Mouse (Mus musculus) frontal cortex, adult 2 months (tissue): Measurements from ENCODE around the gene Gm20388. TPM values are rescaled to one million over a fixed set of nuclear protein-coding genes. Genes with fewer than 3 reads are reported as not detected.

ENCODE experiments used
- DNase-seq, 2 experiments: peaks; one replicate each; pipeline ENCODE4 v3.0.0; 2022; ENCODE audit warnings: low spot score in 1 of 2; ENCODE audit errors: extremely low spot score in 1 of 2
- polyA plus RNA-seq: library from polyadenylated mRNA; depleted of rRNA; stranded (reverse); fragments of >200 nt; gene quantifications from 2 replicates; pipeline ENCODE4 v1.2.3, GENCODE M21; 2012

Gene Gm20388
- polyA plus RNA-seq, 1 experiment, result 22.2 TPM

DNA sequence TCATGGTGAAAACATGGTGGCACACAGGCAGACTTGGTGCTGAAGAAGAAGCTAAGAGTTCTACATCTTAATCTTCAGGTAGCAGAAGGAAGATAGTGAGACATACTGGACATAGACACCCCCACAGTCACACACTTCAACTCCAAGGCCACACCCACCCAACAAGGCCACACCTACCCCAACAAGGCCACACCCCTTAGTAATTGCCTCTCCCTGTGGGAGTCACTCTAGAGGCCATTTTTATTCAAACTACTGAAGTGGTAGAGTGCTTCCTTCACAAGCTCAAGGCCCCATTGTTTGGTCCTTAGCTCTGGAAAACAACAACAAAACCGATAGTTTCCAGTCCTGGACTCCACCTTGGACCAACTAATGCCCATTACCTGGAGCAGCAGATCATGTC, 235.4 kb downstream of the Gm20388 start:
- DNase-seq, result no peak

DNA sequence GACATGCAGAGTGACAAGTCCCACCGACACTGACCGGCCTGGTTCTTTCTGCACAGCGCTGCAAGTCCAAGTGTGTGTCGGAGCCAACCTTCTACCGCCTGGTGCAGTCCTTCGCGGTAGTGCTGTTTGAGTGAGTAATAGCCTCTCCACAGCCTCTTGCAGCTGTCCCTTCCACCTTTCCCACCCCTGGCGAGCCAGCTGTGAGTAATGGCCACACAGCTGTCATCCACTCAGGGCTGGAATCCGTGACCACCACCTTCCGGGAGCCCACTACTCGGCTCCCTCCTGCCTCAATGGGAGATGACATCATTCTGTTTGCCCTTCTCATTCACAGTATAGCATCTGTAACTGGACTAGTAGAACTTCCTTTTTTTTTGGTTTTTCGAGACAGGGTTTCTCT, 239.4 kb downstream of the Gm20388 start:
- DNase-seq, result no peak

DNA sequence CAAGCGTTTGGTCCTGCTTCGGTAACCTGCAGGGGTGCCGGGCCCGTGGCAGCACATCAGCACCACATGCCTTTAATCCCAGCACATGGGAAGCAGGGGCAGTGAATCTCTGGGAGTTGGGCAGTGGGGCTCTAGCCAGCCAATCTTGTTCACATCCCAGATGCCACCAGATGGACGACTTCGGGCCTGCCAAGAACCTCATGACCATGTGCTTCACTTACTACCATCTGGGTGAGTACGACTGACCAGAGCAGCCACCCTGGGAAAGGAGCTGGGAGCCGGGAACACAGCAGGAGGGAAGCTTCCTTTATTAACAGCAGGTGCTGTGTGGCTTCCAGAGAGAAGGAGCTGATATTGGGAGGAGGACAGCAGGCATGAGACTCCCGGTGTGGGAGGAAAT, 240.5 kb downstream of the Gm20388 start:
- no peak for DNase-seq

DNA sequence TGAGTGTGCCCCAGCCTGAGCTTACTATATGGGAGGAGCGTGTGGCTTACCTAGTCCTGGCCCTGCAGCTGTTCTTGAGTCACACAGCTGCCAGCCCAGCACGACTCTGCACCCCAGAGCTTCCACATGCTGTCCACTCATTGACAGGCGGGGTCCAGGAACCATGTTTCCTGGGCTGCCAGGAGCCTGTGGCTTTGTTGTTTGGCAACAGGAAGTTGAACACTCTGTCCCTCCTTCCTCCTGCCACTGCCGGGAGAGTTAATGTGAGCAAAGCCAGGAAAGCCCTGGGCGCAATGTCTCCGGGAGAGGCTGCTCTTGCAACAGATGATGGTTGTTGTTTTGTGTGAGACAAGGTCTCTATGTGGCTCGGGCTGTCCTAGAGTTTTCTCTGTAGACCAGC, 242.0 kb downstream of the Gm20388 start:
- DNase-seq, result no peak

DNA sequence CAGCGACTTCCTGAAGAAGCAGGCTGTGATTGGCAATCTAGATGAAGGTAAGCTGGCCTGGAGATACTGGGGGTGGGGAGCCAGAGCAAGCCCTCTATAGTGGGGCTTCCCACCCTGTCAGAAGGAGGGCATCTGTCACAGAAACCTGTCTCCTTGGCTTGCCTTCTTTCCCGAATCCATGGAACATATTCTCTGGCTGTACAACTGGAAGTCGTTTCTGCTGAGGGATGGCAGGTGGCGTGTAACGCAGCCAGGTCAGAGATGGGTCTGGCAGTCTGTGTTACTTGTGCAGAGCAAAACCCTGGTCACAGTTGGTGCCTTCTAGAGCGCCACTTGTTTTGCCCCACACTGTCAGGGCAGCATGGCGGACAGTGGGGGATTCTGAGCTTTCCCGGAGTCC, 249.7 kb downstream of the Gm20388 start:
- DNase-seq, result no peak

DNA sequence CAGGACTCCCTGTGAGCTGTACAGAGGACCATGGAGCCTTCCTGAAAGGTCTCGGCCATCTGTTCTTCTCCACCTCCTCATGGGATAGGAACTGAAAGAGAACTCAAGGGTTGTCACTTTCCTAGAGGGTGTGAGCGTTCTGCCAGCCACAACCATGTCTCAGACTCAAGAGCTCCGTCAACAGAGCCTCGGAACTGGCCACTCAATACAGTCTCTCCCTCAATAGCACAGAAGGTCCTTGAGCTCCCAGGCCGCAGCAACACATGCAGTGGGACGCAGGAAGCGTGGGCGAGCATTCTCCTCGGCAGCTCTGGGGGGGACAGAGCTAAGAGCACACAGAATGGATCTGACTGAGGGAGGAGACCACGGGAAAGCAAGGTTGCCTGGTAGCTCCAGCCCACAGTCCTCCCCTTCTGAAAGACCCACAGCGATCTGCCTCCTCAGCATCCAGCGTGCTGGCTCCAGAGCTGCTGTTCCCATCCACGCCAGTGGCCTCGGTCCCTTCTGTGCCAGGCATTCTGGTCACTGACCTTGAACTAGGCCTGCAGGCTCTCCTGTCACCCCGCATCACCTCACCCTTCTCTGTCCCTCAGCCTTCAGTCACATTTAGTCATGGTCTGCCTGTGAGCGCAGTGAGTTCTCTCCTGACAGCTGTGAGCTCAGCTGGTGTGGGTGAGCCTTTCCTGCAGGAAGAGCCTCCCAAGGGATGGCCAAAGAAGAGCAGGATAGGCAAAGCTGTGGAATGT, 251.2 kb downstream of the Gm20388 start:
- peak in 1 of 2 experiments; percentile 39 for DNase-seq

DNA sequence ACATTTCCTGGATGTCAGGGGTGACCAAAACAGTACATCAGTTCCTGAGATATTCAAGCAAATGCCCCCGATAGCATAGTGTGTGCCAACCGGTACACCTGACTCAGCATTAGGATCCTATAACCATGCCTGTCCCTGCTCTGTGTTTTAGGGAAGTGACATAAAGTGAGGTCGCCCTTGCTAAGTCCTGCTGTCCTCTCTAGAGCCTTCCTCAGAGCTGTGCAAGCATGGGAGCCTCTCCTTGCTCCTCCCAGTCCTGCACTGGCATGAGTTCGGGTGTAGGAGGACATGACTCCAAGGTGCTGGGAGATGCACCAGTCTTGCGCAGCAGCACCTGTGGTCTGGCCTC, 251.7 kb downstream of the Gm20388 start:
- no peak for DNase-seq

DNA sequence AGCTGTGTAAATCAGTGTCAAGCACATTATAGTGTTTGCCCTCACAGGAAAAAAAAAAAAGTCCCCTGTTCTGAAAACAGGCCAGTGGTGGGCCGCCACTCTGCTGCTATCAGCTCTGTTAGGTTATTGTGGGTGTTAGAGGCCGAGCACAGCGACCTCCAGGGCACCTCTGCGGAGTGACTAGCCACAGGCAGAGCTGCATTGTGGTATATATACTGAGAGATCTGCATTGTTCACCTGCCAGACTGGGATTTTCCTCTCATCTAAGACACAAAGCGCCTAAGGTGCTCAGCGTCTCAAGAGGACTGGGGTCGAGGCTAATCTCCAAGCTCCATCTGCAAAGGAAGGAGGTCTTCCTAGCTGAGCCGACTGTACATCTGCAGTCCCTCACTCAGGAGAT, 252.7 kb downstream of the Gm20388 start:
- no peak for DNase-seq

DNA sequence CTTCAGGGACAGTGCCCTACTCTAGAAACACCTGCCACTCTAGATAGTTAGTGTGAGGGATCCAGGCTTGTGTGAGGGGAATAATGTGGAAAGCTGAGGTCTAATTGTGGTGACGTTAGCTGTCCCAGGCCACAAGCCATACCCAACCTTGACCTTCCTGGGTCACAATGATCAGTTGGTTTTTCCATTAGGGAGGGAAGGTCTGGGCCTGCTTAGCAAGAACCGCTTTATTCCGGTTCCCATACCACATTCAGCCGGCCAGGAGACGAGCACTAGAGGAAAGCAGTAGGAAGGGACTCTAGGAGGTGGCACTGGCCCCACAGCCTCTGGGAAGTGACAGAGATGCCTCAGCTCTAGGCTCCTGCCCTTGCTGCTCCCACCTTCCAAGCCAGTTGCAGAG, 253.4 kb downstream of the Gm20388 start:
- no peak for DNase-seq

DNA sequence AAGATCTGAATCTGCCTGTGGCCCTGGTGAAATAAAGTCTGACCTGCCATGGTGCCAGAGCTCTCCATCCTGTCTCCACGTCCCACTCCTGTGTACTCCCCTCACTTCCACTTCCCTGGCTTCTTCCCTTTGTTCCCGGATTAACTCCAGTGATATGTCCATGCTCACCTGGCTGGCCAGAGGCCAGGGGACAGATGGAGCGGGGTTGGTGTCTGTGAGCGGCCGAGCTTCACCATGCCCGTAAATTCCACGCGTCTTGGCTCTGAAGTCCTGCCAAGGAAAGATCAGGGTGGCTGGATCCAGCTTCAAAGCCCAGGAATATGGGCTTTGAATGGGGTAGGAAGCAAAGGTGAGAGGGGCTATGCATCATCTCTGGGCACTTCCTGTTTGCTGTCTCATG, 256.5 kb downstream of the Gm20388 start:
- DNase-seq, result no peak

DNA sequence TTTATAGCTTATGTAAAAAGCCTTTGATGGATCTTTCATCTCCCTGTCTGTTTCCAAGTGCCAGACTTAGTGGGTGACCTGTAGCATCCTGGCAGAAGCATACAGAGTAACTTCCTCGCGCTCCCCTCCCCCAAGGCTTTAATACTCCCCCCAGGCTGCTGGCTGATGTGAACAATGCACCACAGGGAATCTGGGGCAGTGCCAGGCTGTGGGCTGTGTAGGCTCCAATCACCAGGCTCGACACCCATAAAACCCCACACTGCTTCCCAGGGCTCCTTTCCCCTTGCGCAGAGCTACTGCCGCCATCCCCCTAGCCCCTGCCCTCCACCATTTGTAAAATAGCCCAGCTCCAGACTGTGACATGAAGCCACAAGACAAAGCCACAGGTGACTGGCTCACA, 257.2 kb downstream of the Gm20388 start:
- DNase-seq, result peak in 1 of 2 experiments; percentile 68

DNA sequence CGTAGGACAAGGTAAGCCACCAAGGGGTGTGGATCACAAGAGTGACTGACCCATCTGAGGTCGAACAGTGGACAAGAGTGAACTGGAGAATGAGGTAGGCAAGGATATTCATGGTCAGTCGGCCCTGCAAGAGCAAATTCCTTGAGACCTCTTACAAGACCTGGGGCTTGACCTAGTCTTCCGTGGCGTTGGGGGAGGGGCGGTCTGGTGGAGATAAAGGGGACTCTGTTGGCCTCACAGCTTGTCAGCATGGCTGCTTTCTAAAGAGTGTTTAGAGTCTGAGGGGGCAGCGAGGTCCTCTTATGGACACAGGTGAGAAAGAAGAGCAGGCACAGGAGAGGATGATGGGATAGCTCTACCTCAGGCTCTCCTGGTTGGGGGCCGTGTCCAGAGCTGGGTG, 258.5 kb downstream of the Gm20388 start:
- DNase-seq, result no peak

DNA sequence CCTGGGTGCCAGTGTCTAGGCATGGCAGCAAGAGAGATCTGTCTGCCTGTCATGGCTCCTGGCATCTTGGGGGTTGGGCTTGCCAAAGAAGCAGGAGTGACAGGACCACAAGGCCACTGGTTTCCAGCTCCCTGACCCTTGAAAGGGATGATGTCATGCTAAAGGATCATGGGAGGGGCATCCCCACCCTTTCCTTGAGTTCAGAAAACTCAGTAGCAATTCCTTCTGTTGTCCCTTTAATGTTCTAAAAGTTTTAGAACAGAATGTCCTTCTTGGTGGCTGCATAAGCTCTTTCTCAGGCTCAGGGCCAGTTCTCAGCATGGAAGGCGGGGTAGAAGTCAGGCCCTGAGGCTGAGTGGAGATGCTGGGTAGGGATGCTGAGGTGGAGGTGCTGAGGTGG, 262.6 kb downstream of the Gm20388 start:
- DNase-seq, result no peak

DNA sequence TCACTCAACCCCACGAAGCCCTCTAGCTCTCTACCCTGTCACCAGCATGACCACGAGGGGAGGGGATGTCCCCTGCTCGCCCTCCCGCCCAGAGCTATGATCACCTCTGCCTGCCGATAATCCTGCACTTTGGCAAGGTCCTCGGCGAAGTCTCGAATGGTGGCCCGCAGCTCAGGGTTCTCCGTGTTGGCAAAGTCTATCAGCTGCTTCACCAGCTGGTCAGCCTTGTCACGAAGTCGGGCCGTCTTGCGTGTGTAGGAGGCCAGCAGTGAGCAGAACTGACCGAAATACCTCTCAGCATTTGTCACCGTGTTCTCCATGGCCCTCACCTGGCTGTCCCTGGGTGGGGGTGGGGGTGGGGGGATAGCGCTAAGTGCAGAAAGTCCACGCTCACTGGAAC, 264.0 kb downstream of the Gm20388 start:
- no peak for DNase-seq

DNA sequence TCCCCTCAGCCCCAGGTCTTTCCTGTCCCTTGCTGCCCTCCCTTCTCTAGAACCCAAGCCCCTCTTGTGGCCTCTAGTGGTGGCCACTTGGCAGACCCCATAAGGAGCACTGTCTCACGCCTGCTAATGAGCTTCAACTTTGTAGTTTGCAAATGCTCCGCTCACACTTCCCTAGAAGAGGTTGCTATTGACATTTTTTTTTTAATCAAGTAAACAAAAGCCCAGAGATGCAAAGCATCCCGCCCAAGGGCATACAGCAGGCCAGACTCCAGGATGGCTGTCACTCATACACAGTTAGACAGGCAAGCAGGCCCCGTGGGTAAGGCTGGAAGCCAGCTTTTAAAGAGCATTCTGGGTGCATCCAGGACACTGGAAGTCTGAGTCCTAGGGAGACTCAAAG, 266.0 kb downstream of the Gm20388 start:
- DNase-seq, result no peak

DNA sequence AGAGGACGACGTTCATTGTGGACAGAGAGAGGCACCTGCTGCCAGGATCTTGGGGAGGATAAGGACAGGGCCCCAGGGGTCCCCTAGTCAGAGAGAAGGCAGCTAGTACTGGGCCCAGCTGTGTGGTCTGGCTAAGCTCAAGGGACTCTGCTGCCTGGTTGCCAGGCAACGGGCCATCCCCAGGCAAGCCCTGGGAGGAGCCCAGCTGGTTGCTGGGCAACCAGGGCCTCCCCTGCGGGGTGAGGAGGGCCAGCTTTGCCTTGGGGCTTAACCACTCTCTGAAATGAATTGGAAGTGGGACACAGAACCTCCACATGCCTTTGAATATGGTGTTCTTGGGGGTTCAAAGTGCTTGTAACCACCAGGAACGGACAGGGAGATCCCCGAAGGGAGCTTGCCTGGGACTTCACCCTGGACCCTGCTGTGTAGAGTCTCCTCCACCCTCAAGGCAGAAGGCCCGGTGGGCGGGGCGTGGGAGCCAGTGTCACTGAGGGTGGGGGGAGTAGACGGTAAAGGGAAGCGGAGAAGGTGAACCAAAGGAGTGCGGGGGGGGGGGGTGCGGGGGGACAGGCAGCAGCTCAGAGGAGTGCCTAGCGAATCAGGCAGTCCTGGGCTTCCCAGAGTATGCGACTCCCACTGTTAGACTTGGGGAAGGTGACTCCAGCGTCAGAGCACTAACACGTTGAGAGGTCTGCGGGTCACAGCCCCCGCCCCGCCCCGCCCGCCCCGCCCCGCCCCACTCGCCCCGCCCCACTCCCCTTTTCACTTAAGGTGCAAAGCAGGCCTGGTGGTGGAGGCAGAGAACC, 266.9 kb downstream of the Gm20388 start, which contains the start of gene Fam92b:
Fam92b (minus strand) TSS at position 149 of the 806 bp plus-strand sequence.
- DNase-seq, result peak in 1 of 2 experiments; percentile 61

DNA sequence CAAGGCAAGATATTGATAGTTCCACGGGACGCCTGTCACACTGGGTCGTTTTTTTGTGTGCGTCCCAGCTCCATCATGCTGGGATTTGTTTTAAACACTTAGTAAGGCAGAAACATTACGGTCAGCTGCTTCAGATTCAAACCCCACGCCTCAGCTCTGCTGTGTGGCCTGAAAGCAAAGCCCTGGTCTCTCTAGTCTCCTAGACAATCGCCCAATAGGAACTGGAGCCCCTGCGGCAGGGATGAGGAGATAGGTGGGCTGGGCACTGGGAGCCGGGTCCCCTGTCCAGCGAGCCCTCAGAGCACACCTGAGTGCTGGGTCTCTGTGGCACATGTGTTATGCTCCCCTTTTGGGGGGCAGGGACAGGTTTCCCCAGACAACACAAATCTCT, 267.5 kb downstream of the Gm20388 start:
- no peak for DNase-seq

DNA sequence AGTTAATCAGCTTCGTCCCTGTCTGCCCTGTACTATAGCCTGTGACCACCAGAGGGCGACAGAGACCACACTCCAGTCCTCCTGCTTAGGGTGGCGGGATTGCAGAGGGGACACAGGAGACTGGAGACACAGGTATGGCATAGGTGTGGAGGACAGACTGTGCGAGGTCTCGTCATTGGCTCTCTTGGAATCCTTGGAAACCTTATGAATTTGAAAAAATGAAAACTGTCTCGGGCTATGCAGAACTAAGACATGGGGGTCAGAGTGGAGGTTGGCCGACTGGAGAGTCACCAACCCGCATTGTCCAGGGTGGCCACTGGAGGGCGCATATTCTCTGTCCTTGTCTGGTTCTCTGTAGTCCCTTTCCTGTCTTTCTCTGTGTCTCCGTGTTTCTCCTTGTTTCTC, 268.4 kb downstream of the Gm20388 start:
- peak; percentile 65 to 95 for DNase-seq

DNA sequence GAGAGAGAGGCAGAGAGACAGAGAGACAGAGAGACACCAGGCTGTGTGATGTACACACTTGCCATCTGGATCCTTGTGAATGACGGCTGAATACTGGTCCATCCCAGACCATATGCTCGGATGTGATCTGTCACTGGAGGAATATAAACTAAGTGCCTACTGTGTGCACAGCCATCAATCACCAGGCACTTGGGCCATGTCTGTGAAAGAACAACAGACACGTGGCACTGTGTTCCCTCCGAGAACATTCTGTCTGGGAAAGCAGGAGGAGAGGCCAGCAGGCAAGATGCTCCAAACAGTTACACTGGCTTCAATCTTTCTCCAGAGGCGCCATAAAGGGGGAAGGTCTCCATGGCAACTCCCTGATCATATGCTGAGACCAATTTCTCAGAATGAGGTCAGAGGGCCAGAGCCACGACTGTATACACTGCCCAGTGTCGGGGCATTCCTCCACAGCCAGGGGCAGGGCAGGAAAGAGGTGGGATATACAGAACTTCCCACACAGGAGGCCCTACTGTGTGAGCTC, 269.9 kb downstream of the Gm20388 start:
- no peak for DNase-seq

DNA sequence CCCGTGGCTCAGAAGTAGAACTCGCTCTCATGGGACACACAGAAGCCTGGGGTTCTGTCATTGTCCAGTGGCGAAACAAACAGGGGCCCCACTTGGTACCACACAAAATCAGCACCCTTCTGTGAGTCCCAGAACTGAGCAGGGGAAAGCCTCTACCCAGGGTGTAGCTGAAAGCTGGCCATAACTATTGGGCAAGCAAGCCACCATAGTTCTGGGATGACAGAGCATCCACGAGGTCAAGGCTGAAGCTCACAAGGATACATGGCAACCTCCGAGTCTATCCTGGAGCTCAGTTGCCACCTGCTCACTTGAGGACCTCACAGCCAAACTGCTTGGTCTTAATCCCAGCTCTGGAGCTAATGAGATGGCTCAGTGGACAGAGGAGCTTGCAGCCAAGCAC, 270.6 kb downstream of the Gm20388 start:
- DNase-seq, result no peak

DNA sequence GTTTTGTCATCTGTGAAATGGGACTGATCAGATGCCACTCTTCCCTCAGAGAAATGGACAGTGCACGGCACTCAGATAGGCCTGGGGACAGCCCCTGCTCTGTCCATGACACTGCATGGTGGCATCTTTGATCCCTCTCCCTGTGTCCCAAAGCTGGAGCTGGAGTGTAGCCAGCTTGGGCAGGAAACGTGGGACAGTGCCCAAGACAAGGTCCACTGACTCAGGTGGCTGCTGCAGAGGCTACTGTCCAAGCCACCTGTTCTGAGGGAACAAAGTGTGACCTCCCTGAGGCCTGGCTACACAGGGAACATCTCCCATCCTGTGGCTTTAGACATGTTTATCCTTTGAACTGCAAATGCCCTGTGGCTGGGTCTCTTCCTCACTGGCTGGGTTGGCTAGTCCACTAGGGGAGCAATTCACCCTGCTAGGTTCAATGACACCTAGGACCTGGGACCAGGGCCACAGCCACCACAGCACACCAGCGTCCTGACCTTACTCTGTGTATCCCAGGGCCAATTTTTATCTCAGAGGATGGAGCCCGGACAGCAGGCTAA, 271.3 kb downstream of the Gm20388 start:
- no peak for DNase-seq

DNA sequence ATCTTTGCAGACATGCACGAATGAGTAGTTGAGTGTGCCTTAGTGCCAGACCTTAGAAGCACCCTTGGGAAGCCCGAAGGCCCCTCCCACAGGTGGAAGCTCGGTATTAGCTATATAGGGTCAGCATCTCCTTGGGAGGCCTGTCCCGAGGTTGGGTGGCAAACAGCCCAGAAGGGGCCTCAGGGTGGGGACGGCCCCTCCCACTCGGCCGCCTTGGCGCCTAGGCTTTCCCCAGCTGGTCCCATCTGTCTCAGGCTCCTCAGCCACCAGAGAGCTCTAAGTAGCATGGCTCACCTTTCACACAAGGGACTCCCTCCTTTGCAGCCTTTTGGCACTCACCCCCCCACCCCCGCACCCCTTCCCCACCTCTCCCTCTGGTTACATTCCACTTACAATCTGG, 273.7 kb downstream of the Gm20388 start:
- DNase-seq, result no peak
